Mouse (Mus musculus) C2C12 (cell line): ENCODE measurements around the gene Dph7.

Experiments used
- CTCF ChIP-seq: IDR thresholded peaks from one replicate; pipeline ENCODE4 v1.5.1; 2011; ENCODE audit not compliant: control insufficient read depth, insufficient read depth, insufficient read length
- FOSL1 ChIP-seq: IDR thresholded peaks from one replicate; pipeline ENCODE4 v1.8.0; 2011; ENCODE audit warnings: mild to moderate bottlenecking, low read length; ENCODE audit not compliant: poor library complexity, insufficient read depth, severe bottlenecking
- MAX ChIP-seq: IDR thresholded peaks from one replicate; pipeline ENCODE4 v1.6.1; 2011; ENCODE audit warnings: mild to moderate bottlenecking, control low read depth
- MYOD1 ChIP-seq: IDR thresholded peaks from one replicate; pipeline ENCODE4 v1.6.1; 2011; ENCODE audit warnings: low read depth; ENCODE audit not compliant: control insufficient read depth, insufficient read length
- MYOG ChIP-seq: IDR thresholded peaks from one replicate; pipeline ENCODE4 v1.6.1; 2011; ENCODE audit not compliant: control insufficient read depth, insufficient read length; ENCODE audit errors: extremely low read depth
- USF1 ChIP-seq: IDR thresholded peaks from one replicate; pipeline ENCODE4 v1.6.1; 2011; ENCODE audit warnings: low read depth, mild to moderate bottlenecking, control low read depth, moderate library complexity

DNA sequence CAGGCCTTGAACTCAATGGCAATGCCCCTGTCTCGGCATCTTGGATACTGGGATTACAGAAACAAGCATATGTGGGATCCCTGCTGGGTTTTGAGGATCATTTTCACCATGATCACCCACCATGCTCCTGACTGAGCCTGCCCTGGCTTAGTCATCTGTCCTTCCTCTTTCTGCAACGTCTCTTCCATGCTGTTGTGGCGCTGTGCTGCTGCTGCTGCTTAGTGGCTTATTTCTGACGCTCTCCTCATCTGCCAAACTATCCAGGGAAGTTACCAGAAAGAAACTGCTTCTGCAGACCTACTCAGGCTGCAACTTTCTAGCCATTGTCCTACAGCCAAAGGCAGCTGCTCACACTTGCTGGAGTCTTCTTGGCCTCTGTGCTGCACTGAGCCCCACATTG lies 8.2 kb downstream of the Dph7 start:
- TF ChIP-seq CTCF (no peak), MYOD1 (no peak), USF1 (no peak), MAX (no peak), MYOG (no peak), FOSL1 (no peak)
